Mouse (Mus musculus): ENCODE measurements around the gene Hnrnpdl.

Gene Hnrnpdl

DNA sequence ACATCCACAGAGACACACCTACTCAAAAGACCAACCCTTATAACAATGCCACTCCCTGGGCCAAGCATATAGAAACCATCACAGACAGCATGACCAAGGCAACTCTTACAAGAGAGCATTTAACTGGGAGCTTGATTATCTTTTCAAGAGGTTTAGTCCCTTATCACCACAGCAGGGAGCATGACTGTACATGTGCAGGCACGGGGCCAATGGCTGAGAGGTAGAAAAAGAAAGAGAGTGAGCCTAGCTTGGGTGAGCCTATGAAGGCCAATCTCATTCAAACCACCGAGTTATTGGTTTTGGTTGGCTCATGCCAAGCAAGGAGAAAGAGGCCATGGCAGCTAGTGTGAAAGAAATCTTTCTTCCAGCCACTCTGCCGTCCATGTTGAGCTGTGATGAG lies 34.0 kb downstream of the Hnrnpdl start:
- no peak for DNase-seq (ENCODE audit: low spot score)

DNA sequence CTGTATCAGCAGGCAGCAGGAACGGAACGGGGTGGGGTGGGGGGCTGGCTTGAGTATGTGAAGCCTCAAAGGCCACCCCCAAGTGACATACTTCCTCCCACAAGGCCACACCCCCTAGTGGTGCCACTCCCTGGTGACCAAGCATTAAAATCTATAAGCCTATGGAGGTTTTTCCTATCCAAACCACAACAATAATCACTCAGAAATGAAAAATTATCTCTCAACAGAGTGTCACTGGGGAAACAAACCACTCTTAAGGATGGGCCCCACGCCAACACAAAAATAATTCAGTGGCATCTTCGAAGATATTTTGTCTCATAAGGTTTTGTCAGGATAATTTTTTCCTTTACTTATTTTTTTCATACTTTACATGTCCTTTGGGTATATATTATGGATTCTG lies 35.6 kb downstream of the Hnrnpdl start:
- DNase-seq (ENCODE audit: low spot score): no peak

DNA sequence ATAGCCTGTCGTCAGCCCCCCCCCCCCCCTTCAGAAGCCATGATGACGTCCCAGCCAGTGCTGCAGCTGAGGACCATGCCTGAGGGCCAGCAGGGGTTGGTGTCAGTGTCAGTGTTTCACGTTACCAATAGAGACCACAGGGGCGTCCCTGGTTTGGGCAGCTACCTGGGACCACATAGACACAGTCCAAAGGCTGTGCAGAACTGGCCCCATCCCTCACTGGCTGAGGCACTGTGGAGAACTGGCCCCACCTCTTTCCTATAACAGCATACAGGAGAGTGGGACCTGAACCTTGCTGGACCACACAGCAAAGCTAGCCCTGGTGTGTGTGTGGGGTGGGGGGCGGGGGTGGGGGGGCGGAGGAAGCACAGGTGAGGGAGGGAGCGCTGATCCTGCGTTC lies 39.0 kb downstream of the Hnrnpdl start:
- DNase-seq (ENCODE audit: low spot score): no peak

DNA sequence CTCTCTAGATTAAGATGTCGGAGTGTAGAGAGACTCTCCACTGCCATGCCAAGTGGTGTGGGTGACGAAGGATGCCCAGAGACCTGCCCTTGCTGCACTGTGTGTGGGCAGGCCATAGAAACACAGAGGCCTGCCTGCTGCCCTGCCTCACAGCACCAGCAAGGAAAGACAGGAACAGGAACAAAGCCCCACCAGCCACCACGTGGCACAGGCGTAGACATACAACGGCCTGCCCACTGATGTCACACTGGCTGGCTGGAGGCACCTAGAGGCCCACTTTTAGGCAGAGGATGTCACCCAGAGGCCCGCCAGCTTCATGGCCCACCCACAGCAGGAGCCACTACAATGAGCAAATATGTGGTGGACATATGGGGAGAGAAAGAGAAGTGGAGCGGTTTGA lies 39.4 kb downstream of the Hnrnpdl start:
- DNase-seq (ENCODE audit: low spot score): no peak

DNA sequence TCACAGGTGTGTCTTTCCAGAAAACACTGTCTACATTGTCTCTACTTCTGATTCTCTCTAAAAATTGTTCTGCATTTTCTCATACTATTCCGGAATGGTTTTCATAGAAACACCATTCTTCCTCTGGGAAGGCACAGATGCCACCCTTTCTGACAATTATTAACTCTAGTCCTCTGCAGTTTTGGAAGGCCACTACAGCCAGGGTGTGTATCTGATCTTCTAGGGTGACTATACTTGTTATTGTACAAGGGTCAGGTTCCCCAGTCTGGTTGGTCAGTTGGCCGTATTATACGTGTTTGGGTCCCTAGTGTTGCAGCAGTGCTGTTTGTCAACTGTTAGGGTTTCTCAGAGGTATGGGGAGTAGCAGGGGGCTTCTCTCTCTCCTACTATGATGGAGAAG lies 44.8 kb downstream of the Hnrnpdl start:
- DNase-seq (ENCODE audit: low spot score): no peak

DNA sequence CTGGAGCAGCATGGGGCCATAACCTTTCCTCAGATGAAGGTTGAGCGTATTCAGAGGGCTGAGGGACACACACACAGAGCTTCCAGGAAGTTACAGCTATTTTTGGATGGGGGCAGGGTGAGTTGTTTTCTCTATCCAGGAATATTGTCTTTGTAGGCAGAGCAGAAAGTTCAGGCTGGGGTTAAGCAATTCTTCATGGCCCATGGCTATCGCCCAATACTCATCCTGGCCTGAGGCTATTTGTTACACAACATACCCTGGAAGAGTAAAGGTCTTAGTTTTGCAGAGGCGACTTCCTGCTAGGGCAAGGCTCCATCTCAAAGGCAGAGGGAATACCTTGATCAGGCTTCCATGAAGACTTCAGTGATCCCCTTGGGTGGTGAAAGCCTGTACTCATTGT lies 45.3 kb downstream of the Hnrnpdl start:
- no peak for DNase-seq (ENCODE audit: low spot score)
